Mouse (Mus musculus) gastrocnemius, adult 8-10 months (tissue): ENCODE data around the gene Kdm1b. TPM values are rescaled to one million over a fixed set of nuclear protein-coding genes. Genes with fewer than 3 reads are reported as not detected.

ENCODE experiments used
- DNase-seq, 2 experiments: peaks; one replicate each; pipeline ENCODE4 v3.0.0; 2022; ENCODE audit warnings: low spot score in 2 of 2
- total RNA-seq, 4 experiments: library from RNA; stranded (reverse); gene quantifications; 2 replicates each; pipeline ENCODE4 v1.2.4; 2022

The Kdm1b gene
- total RNA-seq, 4 experiments from 2014 or later: 6.7 to 8.4 (median 7.0) TPM

- no peak for DNase-seq
These were observed 13.5 kb downstream of the Kdm1b start for GRCm38 (mm10) chr13:47056781-47057180.

GRCm38 (mm10) chr13:47062756-47063155 is 19.5 kb downstream of the Kdm1b start:
- DNase-seq: no peak

DNA sequence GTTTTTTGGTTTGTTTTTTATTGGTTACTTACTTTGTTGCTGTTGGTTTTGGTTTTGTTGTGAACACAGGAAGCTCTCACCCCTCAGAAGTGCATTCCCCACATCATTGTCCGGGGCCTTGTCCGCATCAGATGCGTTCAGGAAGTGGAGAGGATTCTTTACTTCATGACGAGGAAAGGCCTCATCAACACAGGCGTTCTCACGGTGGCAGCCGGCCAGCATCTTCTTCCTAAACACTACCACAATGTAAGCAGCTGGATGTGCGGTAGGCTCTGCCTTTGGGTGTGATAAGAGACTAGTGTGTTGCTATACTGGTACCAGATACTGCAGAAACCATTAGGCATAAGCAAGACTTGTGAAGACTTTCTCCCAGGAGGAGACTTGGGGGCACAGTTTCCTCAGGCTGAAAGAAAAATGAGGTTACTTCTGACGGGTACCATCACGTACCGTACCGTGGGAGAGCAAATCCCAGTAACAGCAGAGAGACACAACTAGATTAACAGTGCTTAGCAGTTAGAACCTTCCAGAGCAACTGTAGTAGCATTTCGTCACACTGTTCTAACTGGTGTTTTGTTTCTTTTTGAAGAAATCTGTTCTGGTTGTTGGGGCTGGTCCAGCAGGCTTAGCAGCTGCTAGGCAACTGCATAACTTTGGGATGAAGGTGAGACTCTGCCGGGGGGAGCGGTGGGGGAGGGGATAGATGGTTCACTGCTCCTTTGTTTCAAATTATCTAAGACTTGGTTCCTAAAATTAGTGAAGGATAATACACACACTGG is 20.9 kb downstream of the Kdm1b start:
- DNase-seq: no peak

DNA sequence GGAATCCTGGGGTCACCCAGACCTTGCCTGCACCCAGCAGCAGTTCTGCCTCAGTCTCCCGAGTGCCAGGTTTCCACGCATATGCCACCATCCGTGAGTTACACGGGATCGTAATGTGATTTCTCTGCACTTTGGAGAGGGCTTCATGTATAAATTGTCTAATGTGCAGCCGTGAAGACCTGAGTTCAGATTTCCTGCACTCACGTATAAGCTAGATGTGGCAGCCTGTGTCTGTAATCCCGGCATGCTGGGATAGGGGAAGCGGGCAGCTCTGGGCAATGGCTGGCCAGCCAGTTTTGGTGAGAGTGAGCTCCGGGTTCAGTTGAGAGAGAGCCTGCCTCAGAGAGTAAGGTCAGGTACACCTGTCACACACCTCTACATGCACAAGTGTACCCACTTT is 23.2 kb downstream of the Kdm1b start:
- DNase-seq: no peak

DNA sequence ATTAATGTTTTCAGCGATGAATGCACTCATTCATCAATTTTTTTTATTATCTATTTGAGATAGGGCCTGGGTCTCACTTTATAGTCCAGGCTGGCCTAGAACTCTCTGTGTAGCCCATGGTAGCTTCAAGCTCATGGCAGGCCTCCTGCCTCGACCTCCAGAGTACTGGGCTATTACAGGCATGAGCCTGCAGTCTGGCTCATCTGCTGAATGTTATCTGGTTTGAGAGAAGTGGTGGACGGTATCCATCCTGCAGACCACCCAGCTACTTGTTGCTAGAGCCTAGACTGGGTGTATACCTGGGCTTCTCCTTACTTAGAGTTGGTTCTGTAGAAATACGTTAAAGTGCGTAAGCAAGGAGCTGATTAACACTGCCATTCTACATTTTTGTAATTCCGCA is 23.7 kb downstream of the Kdm1b start:
- no peak for DNase-seq

GRCm38 (mm10) chr13:47070329-47071080 is 27.2 kb downstream of the Kdm1b start:
- DNase-seq: no peak

- DNase-seq: no peak
These were observed 28.6 kb downstream of the Kdm1b start for GRCm38 (mm10) chr13:47071871-47072270.

- DNase-seq: no peak
These were observed 29.2 kb downstream of the Kdm1b start for GRCm38 (mm10) chr13:47072484-47072883.

GRCm38 (mm10) chr13:47076156-47076555 is 32.9 kb downstream of the Kdm1b start:
- no peak for DNase-seq

DNA sequence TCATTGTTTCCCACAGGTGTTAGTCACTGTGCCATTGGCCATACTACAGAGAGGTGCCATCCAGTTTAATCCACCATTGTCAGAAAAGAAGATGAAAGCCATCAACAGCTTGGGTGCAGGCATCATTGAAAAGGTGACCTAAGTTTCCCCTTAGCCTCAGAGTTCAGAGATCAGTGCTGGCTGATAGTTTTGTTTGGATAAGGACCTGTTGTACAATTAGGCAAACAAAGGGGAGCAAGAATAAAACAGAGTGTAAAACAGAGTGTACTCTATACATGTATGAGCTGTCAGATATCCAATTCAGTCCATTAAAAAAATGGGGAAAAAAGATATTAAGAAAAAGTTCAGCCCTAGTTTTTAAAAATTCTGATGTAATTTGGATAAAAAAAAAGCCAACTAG is 34.1 kb downstream of the Kdm1b start:
- DNase-seq: no peak

DNA sequence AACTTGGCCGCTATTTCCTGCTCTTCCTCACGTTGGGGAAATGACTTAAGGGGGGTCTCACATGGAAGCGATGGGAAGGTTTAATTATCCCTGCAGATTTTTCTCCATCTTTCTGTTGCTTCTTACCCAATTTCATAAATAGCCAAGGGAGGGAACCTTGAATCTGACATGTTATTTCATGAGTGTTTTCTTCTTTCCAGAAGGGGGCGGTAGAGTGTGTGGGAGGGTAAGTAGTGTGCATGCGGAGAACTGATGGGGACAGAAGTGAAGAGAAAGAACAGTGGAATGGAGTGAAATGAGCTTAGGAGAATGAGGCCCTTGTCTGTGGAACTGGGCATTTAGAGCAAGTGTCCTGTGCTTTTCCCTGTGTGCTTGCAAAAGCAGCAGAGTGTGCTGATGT is 35.5 kb downstream of the Kdm1b start:
- no peak for DNase-seq

DNA sequence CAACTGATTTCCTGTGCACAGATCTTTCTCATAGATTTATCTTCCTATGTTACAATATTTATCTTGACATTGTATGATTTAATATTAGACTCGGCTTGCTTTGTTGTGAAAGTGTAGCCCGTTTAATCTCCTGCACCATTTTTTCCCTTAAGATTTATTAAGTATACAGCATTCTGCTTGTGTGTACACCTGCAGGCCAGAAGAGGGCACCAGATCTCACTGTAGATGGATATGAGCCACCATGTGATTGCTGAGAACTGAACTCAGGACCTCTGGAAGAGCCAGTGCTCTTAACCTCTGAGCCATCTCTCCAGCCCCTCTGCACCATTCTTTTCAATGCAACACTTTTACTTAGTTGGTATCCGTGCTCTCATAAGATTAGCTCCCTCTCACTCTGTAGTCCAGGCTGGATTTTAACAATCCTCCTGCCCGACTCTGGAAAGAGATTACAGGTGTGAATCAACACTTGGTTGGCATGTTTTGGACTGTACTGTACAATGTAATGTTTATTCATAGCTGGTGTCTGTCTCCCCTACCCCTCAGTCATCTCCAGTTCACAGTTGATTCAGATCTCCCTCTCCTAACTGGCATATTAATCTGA is 37.7 kb downstream of the Kdm1b start:
- DNase-seq: no peak

DNA sequence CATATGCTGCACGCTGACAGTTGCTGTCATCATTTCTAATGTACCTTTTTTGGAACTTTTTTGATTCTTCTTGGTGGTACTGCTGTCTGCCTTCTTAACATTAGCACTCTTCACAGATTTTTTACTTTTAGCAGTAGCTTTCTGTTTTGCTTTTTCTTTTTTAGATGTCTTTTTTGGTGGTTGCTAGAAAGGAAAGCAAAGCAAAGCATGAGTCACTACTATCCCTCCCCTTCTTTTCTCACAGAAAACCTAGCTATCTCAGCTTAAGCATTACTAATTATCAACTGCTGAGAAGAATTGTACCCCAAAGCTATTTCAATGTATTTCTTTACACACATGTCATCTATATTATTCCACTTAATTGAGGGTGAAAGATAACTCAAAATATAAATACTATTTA is 45.1 kb downstream of the Kdm1b start:
- DNase-seq: no peak

- no peak for DNase-seq
These were observed 46.0 kb downstream of the Kdm1b start for GRCm38 (mm10) chr13:47089271-47089670.

DNA sequence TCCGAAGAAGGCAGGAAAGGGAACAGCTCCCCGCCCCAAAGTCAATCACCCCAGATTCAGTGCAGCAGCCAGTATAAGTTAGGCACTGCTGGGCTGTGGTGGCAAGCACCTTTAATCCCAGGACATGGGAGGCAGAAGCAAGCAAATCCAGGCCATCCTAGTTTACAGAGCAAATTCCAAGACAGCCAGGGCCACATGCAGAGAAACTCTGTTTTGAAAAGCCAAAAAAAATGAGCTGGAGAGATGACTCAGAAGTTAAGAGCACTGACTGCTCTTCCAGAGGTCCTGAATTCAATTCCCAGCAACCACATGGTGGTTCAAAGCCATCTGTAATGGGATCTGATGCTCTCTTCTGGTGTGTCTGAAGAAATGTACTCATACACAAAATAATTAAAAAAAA is 50.5 kb downstream of the Kdm1b start:
- DNase-seq: no peak

GRCm38 (mm10) chr13:47096591-47096990 is 53.3 kb downstream of the Kdm1b start:
- DNase-seq: no peak

GRCm38 (mm10) chr13:47099265-47099664 is 56.0 kb downstream of the Kdm1b start:
- no peak for DNase-seq

- DNase-seq: no peak
These were observed 57.3 kb downstream of the Kdm1b start for GRCm38 (mm10) chr13:47100587-47100986.

DNA sequence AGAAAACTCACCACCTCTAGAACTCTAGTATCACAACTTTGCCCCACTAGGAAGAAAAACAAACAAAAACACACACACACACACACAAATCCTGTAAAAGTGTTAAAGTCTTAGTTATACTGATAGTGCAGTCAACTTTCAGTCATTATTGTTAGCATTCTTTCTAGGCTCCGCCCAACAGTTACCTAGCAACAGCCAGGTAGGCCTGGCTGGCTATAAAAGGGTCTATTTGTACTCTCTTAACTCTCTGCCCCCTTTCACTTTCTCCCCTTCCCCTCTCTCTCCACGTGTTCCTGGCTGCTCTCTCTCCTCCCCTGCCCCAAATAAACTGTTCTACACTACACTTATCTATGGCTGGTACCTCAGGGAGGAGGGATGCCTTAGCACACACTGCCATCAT is 60.8 kb downstream of the Kdm1b start:
- no peak for DNase-seq

DNA sequence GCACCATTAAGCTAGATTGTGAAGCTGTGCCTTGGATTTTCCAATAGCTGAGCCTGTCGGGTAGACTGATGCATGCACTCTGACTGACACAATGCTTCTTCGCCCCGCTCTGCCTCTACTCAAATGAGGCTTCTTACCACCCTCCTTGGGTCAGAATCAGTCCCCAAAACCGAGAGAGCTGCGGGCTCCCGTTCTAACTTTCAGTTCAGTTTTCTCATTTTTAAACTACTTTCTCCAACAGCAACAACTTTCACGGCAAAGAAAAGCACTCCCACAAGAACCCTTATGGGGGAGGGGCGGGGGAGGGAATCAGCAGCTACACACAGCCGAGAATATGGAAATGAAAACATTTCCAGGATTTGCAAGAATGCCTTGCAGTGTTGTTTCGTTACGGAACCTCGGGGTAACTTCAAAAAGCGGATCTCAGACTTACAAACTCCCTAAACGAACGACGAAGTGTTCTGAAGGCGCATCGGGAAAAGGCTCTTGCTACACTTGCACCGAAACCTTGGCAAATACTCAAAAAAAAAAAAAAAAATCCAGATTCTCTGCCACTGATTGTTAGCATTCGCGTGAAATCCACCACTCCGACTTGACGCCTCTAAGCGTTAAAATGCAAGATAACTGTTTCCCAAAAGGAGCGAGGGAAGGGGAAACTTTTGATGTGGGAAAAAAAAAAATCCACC is 61.7 kb downstream of the Kdm1b start:
- DNase-seq: no peak

DNA sequence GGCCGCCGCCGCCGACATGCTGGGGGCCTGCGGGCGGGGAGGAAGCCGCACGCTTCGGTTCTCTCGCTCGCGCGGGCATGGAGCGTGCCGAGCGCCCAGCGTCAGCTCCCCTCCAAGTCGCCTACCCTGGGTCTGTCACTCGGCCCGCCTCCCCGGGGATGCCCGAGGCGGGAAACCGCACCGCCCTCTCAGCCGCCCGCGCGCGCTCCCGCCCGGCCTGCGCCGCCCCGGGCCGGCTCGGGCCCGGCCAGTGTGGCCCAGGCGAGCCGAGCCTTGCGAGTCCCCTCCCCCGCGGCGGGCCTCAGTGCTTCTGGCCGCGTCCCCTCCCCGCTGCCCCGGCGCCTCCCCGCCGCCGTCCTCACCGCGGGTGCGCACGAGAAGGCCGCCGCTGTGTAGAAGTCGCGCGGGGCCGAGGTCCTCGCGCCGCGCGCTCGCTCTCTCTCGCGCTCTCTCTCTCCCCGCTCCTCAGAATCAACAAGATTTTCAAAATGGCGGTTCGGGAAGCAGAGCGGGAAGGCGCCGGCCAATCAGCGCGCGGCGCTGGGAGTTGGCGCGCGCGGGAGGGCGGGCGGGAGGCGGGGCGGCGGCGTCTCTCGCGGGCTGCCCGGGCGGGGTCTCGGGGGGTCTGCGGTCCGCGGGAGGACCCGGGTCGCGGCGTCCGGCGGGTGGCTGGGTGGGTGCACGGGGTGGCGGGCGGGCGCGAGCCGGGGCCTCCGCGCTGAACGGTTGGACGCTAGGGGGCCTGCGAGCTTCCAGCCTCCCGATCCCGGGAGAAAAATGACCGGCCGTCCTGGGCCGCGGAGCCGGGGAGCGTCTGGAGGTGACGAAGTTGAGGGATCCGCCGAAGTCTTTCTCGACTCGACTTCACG is 62.6 kb downstream of the Kdm1b start, which contains the start of gene Dek:
Gene Dek (minus strand): TSS at position 491 of the 869 bp plus-strand sequence.
- peak; percentile 67 to 69 for DNase-seq
